Mouse (Mus musculus) CH12.LX (cell line): ENCODE measurements around the gene Ppara.

ENCODE experiments used
- BHLHE40 ChIP-seq: IDR thresholded peaks from 2 replicates; pipeline ENCODE4 v1.6.1; 2011; ENCODE audit warnings: mild to moderate bottlenecking, low read depth, low read length, improper control_type of control experiment
- CTCF ChIP-seq, 2 experiments: IDR thresholded peaks in 1 of 2; conservative IDR thresholded peaks in 1 of 2; 2 replicates each; pipeline ENCODE4 v1.5.1; 2011 to 2012; ENCODE audit warnings: low read depth in 2 of 2, low read length in 2 of 2, improper control_type of control experiment in 1 of 2, inconsistent platforms in 1 of 2, mild to moderate bottlenecking in 1 of 2, moderate library complexity in 1 of 2
- MYC ChIP-seq: IDR thresholded peaks from 2 replicates; pipeline ENCODE4 v1.6.1; 2011; ENCODE audit warnings: low read depth, mild to moderate bottlenecking, improper control_type of control experiment, low read length
- ZNF384 ChIP-seq: IDR thresholded peaks from 2 replicates; pipeline ENCODE4 v1.6.1; 2012; ENCODE audit warnings: low read depth, low read length, improper control_type of control experiment, inconsistent platforms

DNA sequence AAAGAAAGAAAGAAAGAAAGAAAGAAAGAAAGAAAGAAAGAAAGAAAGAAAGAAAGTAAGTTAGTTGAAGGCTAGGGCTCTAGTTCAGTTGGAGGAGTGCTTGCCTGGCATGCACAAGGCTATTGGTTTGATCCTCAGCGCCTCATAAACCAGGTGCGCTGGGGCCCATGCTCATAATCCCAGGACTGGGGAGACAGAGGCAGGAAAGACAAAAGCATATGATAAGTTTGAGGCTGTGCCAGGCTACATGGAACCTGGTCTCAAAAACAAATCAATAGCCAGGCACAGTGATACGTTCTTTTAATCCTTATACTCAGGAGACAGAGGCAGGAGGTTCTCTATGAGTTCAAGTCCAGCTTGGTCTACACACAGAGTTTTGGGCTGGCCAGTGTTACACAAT lies 3.6 kb downstream of the Ppara start:
- TF ChIP-seq ZNF384 (no peak), MYC (no peak), CTCF (conservative IDR thresholded peaks at IDR 0.05 in 1 of 2, IDR thresholded peaks at IDR 0.05 in 1 of 2; ENCODE audit: low read depth in 2 of 2, low read length in 2 of 2) (no peak), BHLHE40 (no peak)
